29 mouse cellular contexts compared by ENCODE assay signal in the genomic region with DNA sequence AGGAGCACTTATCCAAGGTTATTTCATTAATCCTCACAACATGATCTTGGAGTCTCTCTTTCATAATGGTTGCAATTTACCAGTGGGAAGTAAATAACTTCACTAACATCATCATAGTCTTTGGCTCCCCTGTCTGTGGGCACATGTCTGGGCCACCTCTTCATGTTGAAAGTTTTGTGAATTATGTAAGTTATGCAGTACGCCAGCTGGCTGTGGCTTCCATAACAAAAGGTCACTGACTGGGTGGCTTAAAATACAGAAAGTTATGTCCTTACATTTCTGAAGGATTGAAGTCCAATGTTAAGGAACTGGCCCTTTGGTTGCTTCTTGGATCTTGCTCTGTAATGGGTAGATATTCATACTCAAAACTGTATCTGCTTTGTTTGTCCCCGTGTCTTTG.
DNase-seq lines count a peak whose midpoint lies in the region; ATAC-seq lines count a peak whose summit lies in the region.
"Had no signal": no experiment of that assay in that cellular context is flagged by ENCODE, and none has a peak within 500 bp of the region (broad histone marks: within the 10 kb centered on the region; RNA-seq: fewer than 3 reads in every experiment).

No protein-coding gene starts in this region.

- 84% methylated on average over 2 of the region's 2 CpGs for WGBS in heart, embryonic 10.5 days
- WGBS in midbrain, embryonic 11.5 days = 87% methylated on average over 2 of the region's 2 CpGs
- 94% methylated on average over 2 of the region's 2 CpGs for WGBS in midbrain, embryonic 14.5 days

- H3K4me2 ChIP-seq in midbrain, embryonic 11.5 days = no peak overlapping the region
- no peak overlapping the region for H3K4me2 ChIP-seq in midbrain, embryonic 14.5 days (ENCODE audit: low read length)
- H3K4me2 ChIP-seq: embryonic facial prominence, embryonic 13.5 days; forebrain, embryonic 15.5 days; heart, embryonic 15.5 days; intestine, embryonic 15.5 days; midbrain, embryonic 15.5 days; neural tube, embryonic 12.5 days had no signal

- DNase-seq in heart, adult 11 months = peak; percentile 76
- no peak for DNase-seq in heart, embryonic 10.5 days (ENCODE audit: low spot score)
- DNase-seq in midbrain, embryonic 11.5 days (ENCODE audit: low spot score, missing footprints) = peak; percentile 69
- no peak for DNase-seq in midbrain, embryonic 14.5 days
- peak; percentile 60 for DNase-seq in gonadal fat pad, adult 2 months (ENCODE audit: low read depth)
- no peak for DNase-seq in gastrocnemius, postnatal 10 days
- DNase-seq in natural killer cell, adult 2 months (ENCODE audit: low spot score in 2 of 2) = no peak
- DNase-seq in frontal cortex, postnatal 36 days (ENCODE audit: low spot score in 2 of 2) = no peak
- DNase-seq: cerebellum, adult 11-12 months; cerebellum, adult 9-11 months; embryo, embryonic 11 days; gastrocnemius, adult 2 months; kidney, adult 9 months; kidney, postnatal 14 days; liver; right cerebral cortex, adult 18-20 months; spleen, adult 18-20 months; thymus, adult 18-20 months; thymus, postnatal 25 days had no signal

- ATAC-seq in midbrain, embryonic 11.5 days (ENCODE audit: low FRiP score) = no peak
- ATAC-seq in midbrain, embryonic 14.5 days (ENCODE audit: low FRiP score, low TSS enrichment) = no peak
- ATAC-seq: forebrain, embryonic 15.5 days; hindbrain, postnatal 0 days; intestine, embryonic 15.5 days; midbrain, embryonic 15.5 days; Patski had no signal

- no peak overlapping the region for H3K4me3 ChIP-seq in heart, embryonic 10.5 days
- H3K4me3 ChIP-seq in midbrain, embryonic 11.5 days (ENCODE audit: low read depth, low read length) = no peak overlapping the region
- H3K4me3 ChIP-seq in midbrain, embryonic 14.5 days (replicated peaks; ENCODE audit: low read depth, low read length) = no peak overlapping the region
- H3K4me3 ChIP-seq: embryonic facial prominence, embryonic 13.5 days; forebrain, embryonic 10.5 days; forebrain, embryonic 15.5 days; gastrocnemius, adult 2 months; heart, embryonic 15.5 days; intestine, embryonic 15.5 days; midbrain, embryonic 15.5 days; neural tube, embryonic 12.5 days had no signal

- no peaks in the 10 kb centered on the region for H3K27me3 ChIP-seq in heart, embryonic 10.5 days (ENCODE audit: insufficient read depth, poor library complexity, severe bottlenecking)
- no peaks in the 10 kb centered on the region for H3K27me3 ChIP-seq in midbrain, embryonic 11.5 days (ENCODE audit: control insufficient read depth, insufficient read depth, low read length)
- H3K27me3 ChIP-seq in midbrain, embryonic 14.5 days (ENCODE audit: control insufficient read depth, insufficient read depth, low read length) = no peaks in the 10 kb centered on the region
- H3K27me3 ChIP-seq: embryonic facial prominence, embryonic 13.5 days; forebrain, embryonic 15.5 days; heart, embryonic 15.5 days; intestine, embryonic 15.5 days; midbrain, embryonic 15.5 days; neural tube, embryonic 12.5 days; Patski had no signal

- no peak overlapping the region for H3K27ac ChIP-seq in heart, embryonic 10.5 days
- no peak overlapping the region for H3K27ac ChIP-seq in midbrain, embryonic 11.5 days (ENCODE audit: low read depth, low read length)
- no peak overlapping the region for H3K27ac ChIP-seq in midbrain, embryonic 14.5 days (replicated peaks; ENCODE audit: low read depth, low read length)
- H3K27ac ChIP-seq: embryonic facial prominence, embryonic 13.5 days; forebrain, embryonic 10.5 days; forebrain, embryonic 15.5 days; gastrocnemius, adult 2 months; heart, embryonic 15.5 days; hindbrain, postnatal 0 days; intestine, embryonic 15.5 days; macrophage; midbrain, embryonic 15.5 days; neural tube, embryonic 12.5 days had no signal

- H3K4me1 ChIP-seq in heart, embryonic 10.5 days = no peaks in the 10 kb centered on the region
- H3K4me1 ChIP-seq in midbrain, embryonic 11.5 days (ENCODE audit: control insufficient read depth, insufficient read depth, low read length) = no peaks in the 10 kb centered on the region
- H3K4me1 ChIP-seq in midbrain, embryonic 14.5 days (ENCODE audit: control insufficient read depth, insufficient read depth, low read length) = no peaks in the 10 kb centered on the region
- H3K4me1 ChIP-seq: embryonic facial prominence, embryonic 13.5 days; forebrain, embryonic 10.5 days; forebrain, embryonic 15.5 days; heart, embryonic 15.5 days; intestine, embryonic 15.5 days; midbrain, embryonic 15.5 days; neural tube, embryonic 12.5 days had no signal

- H3K9me3 ChIP-seq in heart, embryonic 10.5 days = no peaks in the 10 kb centered on the region
- H3K9me3 ChIP-seq in midbrain, embryonic 11.5 days (ENCODE audit: control insufficient read depth, low read length) = no peaks in the 10 kb centered on the region
- H3K9me3 ChIP-seq in midbrain, embryonic 14.5 days (ENCODE audit: control insufficient read depth, low read length) = no peaks in the 10 kb centered on the region
- H3K9me3 ChIP-seq: embryonic facial prominence, embryonic 13.5 days; forebrain, embryonic 10.5 days; forebrain, embryonic 15.5 days; heart, embryonic 15.5 days; intestine, embryonic 15.5 days; midbrain, embryonic 15.5 days; neural tube, embryonic 12.5 days had no signal

- H3K9ac ChIP-seq in midbrain, embryonic 11.5 days (ENCODE audit: low read length) = no peak overlapping the region
- no peak overlapping the region for H3K9ac ChIP-seq in midbrain, embryonic 14.5 days (replicated peaks; ENCODE audit: low read length)
- H3K9ac ChIP-seq: embryonic facial prominence, embryonic 13.5 days; forebrain, embryonic 15.5 days; heart, embryonic 15.5 days; intestine, embryonic 15.5 days; midbrain, embryonic 15.5 days; neural tube, embryonic 12.5 days had no signal

- H3K36me3 ChIP-seq in heart, embryonic 10.5 days = no peaks in the 10 kb centered on the region
- H3K36me3 ChIP-seq in midbrain, embryonic 11.5 days (ENCODE audit: control insufficient read depth, insufficient read depth, low read length) = no peaks in the 10 kb centered on the region
- no peaks in the 10 kb centered on the region for H3K36me3 ChIP-seq in midbrain, embryonic 14.5 days (ENCODE audit: control insufficient read depth, insufficient read depth, low read length)
- H3K36me3 ChIP-seq: embryonic facial prominence, embryonic 13.5 days; forebrain, embryonic 10.5 days; forebrain, embryonic 15.5 days; heart, embryonic 15.5 days; intestine, embryonic 15.5 days; midbrain, embryonic 15.5 days; neural tube, embryonic 12.5 days had no signal

Comparison
In these comparisons a context has a peak if more than half of its experiments do, and no peak if none do; other contexts are left out.
1. DNase-seq: peak in heart, adult 11 months (single experiment), midbrain, embryonic 11.5 days (single experiment) and gonadal fat pad, adult 2 months (single experiment); none in heart, embryonic 10.5 days (single experiment), midbrain, embryonic 14.5 days (single experiment), gastrocnemius, postnatal 10 days (single experiment), natural killer cell, adult 2 months (0 of 2) and frontal cortex, postnatal 36 days (0 of 2).